Mouse (Mus musculus) effector memory CD4-positive, alpha-beta T cell, adult 5 months (primary cell): ENCODE results near the gene Stk35. TPM values are rescaled to one million over a fixed set of nuclear protein-coding genes. Genes with fewer than 3 reads are reported as not detected.

Experiments used
- polyA plus RNA-seq: library from polyadenylated mRNA; unstranded; fragments of 100-300 nt; shearing (Covaris generic); gene quantifications from one replicate; pipeline ENCODE4 v1.2.1, GENCODE M21; 2017

Stk35 gene
- 4.8 TPM for polyA plus RNA-seq

DNA sequence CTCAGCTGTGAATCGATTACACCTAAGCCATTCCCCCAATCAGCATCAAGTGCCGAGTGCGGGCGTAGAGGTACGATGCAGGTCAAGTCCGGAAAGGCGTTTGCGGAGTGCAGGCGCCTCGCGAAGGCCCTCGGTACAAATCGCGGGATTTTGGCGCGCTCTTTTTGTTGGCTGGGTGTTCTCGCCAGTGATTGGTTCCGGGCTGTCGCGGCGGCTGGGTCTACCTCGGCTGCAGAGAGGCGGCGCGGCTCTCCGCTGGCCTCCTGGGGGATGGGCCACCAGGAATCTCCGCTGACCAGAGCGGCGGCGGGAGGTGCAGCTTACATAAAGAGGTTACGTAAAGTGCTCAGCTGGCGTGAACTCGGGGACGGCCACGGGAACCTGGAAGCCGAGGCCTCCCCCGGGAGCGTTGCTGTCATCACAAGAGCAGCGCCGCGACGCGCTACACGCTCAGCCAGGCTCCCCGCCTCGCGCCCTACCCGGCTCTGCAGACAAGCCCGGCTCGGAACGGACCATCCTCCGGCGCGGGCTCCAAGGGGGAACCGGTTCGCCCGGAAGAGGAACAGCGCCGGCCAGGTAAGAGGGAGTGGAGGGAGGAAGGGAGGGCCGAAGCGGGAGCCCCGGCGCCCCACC is at the start of gene Stk35:
TSS of gene Stk35 (plus strand) at position 247 of the 633 bp plus-strand sequence.

Other genes with a start within 250 kb of the Stk35 start
- 0.32 TPM for gene Sirpa, start 207.7 kb upstream of the Stk35 start, polyA plus RNA-seq
- gene Pdyn, start 100.7 kb upstream of the Stk35 start, polyA plus RNA-seq: not detected
- not detected for gene Tgm3, start 211.8 kb downstream of the Stk35 start, polyA plus RNA-seq